Mouse (Mus musculus): ENCODE results near the gene Pou6f1.

DNA sequence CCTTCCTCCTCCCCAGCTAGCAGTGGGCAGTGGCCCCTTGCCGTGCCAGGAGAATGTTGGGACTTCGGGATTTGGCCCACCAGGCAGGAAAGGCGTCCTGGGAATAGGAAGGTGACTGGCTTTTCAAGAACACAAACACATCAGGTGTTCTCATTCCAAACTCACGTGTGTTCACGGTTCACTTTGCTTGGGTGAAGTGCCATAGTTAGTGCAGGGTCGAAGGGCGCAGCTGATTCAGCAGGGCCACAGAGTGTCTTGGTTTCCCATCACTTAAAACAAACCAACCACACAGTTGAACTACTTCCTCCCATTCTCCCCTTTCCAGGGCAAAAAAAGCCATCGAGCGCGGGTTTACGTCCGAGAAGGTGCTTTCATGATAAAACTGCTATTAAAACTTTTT, 24.4 kb downstream of the Pou6f1 start:
- TF ChIP-seq GATA1 (IDR thresholded peaks at IDR 0.05; ENCODE audit: low read length) (no peak), TAL1 (IDR thresholded peaks at IDR 0.05; ENCODE audit: low read length) (no peak)
